Mouse (Mus musculus) lung, adult 2 months (tissue): ENCODE measurements around the gene Lmnb2.

ENCODE experiments used
- CTCF ChIP-seq: fragments of 200-500 bp; IDR thresholded peaks from 2 replicates; pipeline ENCODE4 v1.5.1; 2011; ENCODE audit warnings: mild to moderate bottlenecking, low read length, control low read depth; ENCODE audit not compliant: insufficient read depth
- POLR2A ChIP-seq: fragments of 200-500 bp; IDR thresholded peaks from 2 replicates; pipeline ENCODE4 v1.6.1; 2011; ENCODE audit warnings: low read depth, mild to moderate bottlenecking, control low read depth, low read length, borderline replicate concordance; ENCODE audit errors: extremely low read depth

DNA sequence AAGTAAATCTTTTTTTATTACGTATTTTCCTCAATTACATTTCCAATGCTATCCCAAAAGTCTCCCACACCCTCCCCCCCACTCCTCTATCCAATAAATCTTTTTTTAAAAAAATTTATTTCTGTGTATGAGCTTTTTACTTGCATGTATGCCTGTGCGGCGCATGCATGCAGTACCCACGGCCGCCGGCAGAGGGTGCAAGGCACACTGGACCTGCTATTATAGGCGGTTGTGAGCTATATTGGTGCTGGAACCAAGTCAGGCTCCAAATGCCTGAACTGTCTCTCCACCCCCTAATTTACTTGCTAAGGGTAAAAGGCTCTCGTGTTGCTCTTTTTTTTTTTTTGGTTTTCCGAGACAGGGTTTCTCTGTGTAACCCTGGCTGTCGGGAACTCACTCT is 36.7 kb downstream of the Lmnb2 start:
- TF ChIP-seq CTCF (peak; percentile 86), POLR2A (no peak)
